Mouse (Mus musculus) olfactory bulb, adult 2 months (tissue): ENCODE results near the gene Adamtsl2.

Source experiments
- CTCF ChIP-seq: fragments of 200-500 bp; IDR thresholded peaks from 2 replicates; pipeline ENCODE4 v1.5.1; 2012; ENCODE audit warnings: low read depth, mild to moderate bottlenecking, low read length, moderate library complexity; ENCODE audit not compliant: insufficient read depth
- POLR2A ChIP-seq: fragments of 200-500 bp; IDR thresholded peaks from 2 replicates; pipeline ENCODE4 v1.6.1; 2012; ENCODE audit warnings: mild to moderate bottlenecking, low read depth, low read length, moderate library complexity; ENCODE audit not compliant: insufficient read depth

DNA sequence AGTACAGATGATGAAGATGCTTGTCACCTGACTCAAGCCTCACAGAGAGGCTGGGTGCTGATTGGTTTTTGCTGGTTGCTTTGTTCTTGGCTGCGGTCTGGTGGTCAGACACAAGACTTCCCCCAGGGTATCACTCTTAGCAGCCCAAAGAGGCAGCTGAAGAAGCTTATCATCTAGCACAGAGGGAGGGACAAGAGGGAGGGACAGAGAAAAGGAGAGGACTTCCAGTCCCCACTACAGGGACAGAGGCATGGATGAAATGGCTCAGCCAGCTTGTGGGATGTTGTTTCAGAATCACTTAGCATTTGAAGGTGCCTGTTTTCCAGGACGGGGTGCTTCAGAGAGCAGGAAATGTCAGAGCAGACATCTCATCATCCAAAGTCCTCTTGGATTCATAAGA, 867 bp upstream of the Adamtsl2 start:
- TF ChIP-seq POLR2A, result no peak
- no peak for TF ChIP-seq CTCF
